ENCODE assay signal across 9 mouse cellular contexts in the genomic region with DNA sequence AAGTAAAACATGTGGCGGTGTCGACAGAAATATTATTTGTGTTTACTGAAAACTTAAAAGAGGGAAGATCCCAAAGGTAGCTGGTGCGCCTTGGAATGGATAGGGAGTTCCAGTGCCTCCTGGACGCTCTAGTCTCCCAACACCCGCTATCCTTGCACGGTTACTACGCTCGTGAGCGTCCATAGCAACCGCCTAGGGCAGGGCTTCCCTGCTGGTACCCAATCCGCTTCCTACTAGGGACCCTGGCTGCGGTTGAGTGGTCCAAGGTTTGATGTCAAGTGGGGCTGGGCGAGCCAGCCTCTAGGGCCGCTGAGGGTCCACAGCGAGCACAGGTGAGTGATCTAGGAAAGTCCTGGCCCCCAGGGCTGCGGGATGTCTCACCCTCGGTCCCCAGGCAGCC. TPM values are rescaled to one million over a fixed set of nuclear protein-coding genes. Genes with fewer than 3 reads are reported as not detected.
DNase-seq lines count a peak whose midpoint lies in the region; ATAC-seq and TF ChIP-seq lines count a peak whose summit lies in the region.
"Had no signal": no experiment of that assay in that cellular context is flagged by ENCODE, and none has a peak within 500 bp of the region (broad histone marks: within the 10 kb centered on the region; RNA-seq: fewer than 3 reads in every experiment).

Tekt3 (plus strand) TSS at position 209 of the 400 bp plus-strand sequence.

- no peak within 1 kb of the TSS for H3K4me3 ChIP-seq in stomach, embryonic 14.5 days (ENCODE audit: low read depth, low read length)
- H3K4me3 ChIP-seq in stomach, postnatal 0 days (ENCODE audit: low read depth, low read length) = no peak within 1 kb of the TSS
- H3K4me3 ChIP-seq in macrophage (ENCODE audit: inconsistent target) = no peak within 1 kb of the TSS

- no peak within 1 kb of the TSS for H3K4me2 ChIP-seq in stomach, embryonic 14.5 days (replicated peaks; ENCODE audit: low read depth, low read length)
- no peak within 1 kb of the TSS for H3K4me2 ChIP-seq in stomach, postnatal 0 days (replicated peaks; ENCODE audit: low read depth)

- no peak within 1 kb of the TSS for H3K9ac ChIP-seq in stomach, embryonic 14.5 days (replicated peaks; ENCODE audit: low read depth, low read length)
- H3K9ac ChIP-seq in stomach, postnatal 0 days (ENCODE audit: low read length) = no peak within 1 kb of the TSS

- no peak within 1 kb of the TSS for H3K27ac ChIP-seq in stomach, embryonic 14.5 days (ENCODE audit: low read length)
- H3K27ac ChIP-seq in stomach, postnatal 0 days (replicated peaks) = no peak within 1 kb of the TSS
- H3K27ac ChIP-seq in macrophage = peak within 1 kb of the TSS; percentile 54

- H3K27me3 ChIP-seq in stomach, embryonic 14.5 days (ENCODE audit: control insufficient read depth, insufficient read depth, low read length) = no peaks in the 10 kb centered on the region
- 0 out of 2 replicates have a peak, but pooled peaks cover 2% of the 10 kb centered on the region for H3K27me3 ChIP-seq in stomach, postnatal 0 days (ENCODE audit: control insufficient read depth, insufficient read depth, low read length)

- peak; percentile 21 to 35 for DNase-seq in cerebellum, postnatal 10 days
- no peak for DNase-seq in cerebellum, adult 9-10 months
- DNase-seq in stomach, postnatal 0 days (ENCODE audit: low spot score) = no peak
- no peak for DNase-seq in gastrocnemius, postnatal 25 days
- no peak for DNase-seq in B cell, adult 2 months
- DNase-seq in left cerebral cortex, adult 8-10 months (ENCODE audit: low spot score in 2 of 2) = no peak
- DNase-seq: adrenal gland, postnatal 25 days had no signal

- no peaks in the 10 kb centered on the region for H3K36me3 ChIP-seq in stomach, embryonic 14.5 days (ENCODE audit: control insufficient read depth, insufficient read depth, low read length)
- no peaks in the 10 kb centered on the region for H3K36me3 ChIP-seq in stomach, postnatal 0 days (ENCODE audit: control insufficient read depth, insufficient read depth, low read length)
- H3K36me3 ChIP-seq in macrophage (ENCODE audit: inconsistent target) = no peaks in the 10 kb centered on the region

- no peaks in the 10 kb centered on the region for H3K79me2 ChIP-seq in macrophage (ENCODE audit: inconsistent target)

- 12% methylated on average over 17 of the region's 17 CpGs for WGBS in stomach, embryonic 14.5 days
- 17% methylated on average over 17 of the region's 17 CpGs for WGBS in stomach, postnatal 0 days
- 68% methylated on average over 17 of the region's 17 CpGs for WGBS in macrophage (ENCODE audit: missing documents)

- no peaks in the 10 kb centered on the region for H3K9me3 ChIP-seq in stomach, embryonic 14.5 days (ENCODE audit: control insufficient read depth, low read depth, low read length)
- H3K9me3 ChIP-seq in stomach, postnatal 0 days (ENCODE audit: control insufficient read depth, low read length) = no peaks in the 10 kb centered on the region

- ATAC-seq in stomach, embryonic 14.5 days (ENCODE audit: insufficient number of reproducible peaks, insufficient read depth, low FRiP score, low read depth) = peak; percentile 56; the same call in 1 of the 2 replicates
- ATAC-seq in stomach, postnatal 0 days (ENCODE audit: low FRiP score, low TSS enrichment) = no peak

- no peaks in the 10 kb centered on the region for H3K4me1 ChIP-seq in stomach, embryonic 14.5 days (ENCODE audit: control insufficient read depth, insufficient read depth, low read length)
- H3K4me1 ChIP-seq in stomach, postnatal 0 days (replicated peaks; ENCODE audit: control insufficient read depth, insufficient read depth) = no peaks in the 10 kb centered on the region

- no peak for TF ChIP-seq CTCF in stomach, postnatal 0 days (IDR thresholded peaks at IDR 0.05; ENCODE audit: low read depth)

- TF ChIP-seq EP300 in stomach, postnatal 0 days (optimal IDR thresholded peaks at IDR 0.05) = no peak

RNA-seq across cellular contexts. Expression of gene Tekt3, which starts in this region (rescaled TPM):
- not detected in 2 replicates for polyA plus RNA-seq in stomach, embryonic 14.5 days (2014; fragmentation: Nextera tagmentation; extraction: Ambion mirVana)
- polyA plus RNA-seq in stomach, postnatal 0 days (2015; fragmentation: Nextera tagmentation; extraction: Ambion mirVana) = not detected in 2 replicates
- not detected for total RNA-seq in macrophage (2018; cell fraction: chromatin; rRNA removed)
- total RNA-seq in macrophage (2018; cell fraction: cytosol; rRNA removed) = not detected
- not detected for total RNA-seq in macrophage (2018; cell fraction: nucleus; rRNA removed)
- not detected in 3 replicates for polyA plus RNA-seq in macrophage (2018)
- total RNA-seq in gastrocnemius, postnatal 25 days (2021) = not detected
- under 1 TPM in 3 of 4 experiments, not detected in 1; 0.18 to 0.34 (median 0.21) TPM for total RNA-seq in left cerebral cortex, adult 8-10 months (2022)

Comparison
In these comparisons a context has a peak if more than half of its experiments do, and no peak if none do; other contexts are left out.
1. DNase-seq: peak in cerebellum, postnatal 10 days (2 of 2); none in cerebellum, adult 9-10 months (single experiment), stomach, postnatal 0 days (single experiment), gastrocnemius, postnatal 25 days (single experiment), B cell, adult 2 months (0 of 2) and left cerebral cortex, adult 8-10 months (0 of 2).
2. Peak in ATAC-seq in stomach, embryonic 14.5 days; RNA of the gene not detected or under 1 TPM.